Mouse (Mus musculus): Measurements from ENCODE around the gene Olfr348.
A peak's percentile ranks its signal among the peaks of the same experiment; 100 is the strongest.

GRCm38 (mm10) chr2:36736226-36736625 lies 47.9 kb upstream of the Olfr348 start:
- TF ChIP-seq CTCF (conservative IDR thresholded peaks at IDR 0.05; ENCODE audit: insufficient read depth, insufficient read length, low read depth, low read length), result 0 out of 2 replicates have a peak, but pooled peaks have one; percentile 11
- TF ChIP-seq POLR2A (IDR thresholded peaks at IDR 0.05; ENCODE audit: low read depth, low read length), result no peak

All from kidney, adult 2 months (tissue).